Mouse (Mus musculus): ENCODE results near the gene Lrpprc.

DNA sequence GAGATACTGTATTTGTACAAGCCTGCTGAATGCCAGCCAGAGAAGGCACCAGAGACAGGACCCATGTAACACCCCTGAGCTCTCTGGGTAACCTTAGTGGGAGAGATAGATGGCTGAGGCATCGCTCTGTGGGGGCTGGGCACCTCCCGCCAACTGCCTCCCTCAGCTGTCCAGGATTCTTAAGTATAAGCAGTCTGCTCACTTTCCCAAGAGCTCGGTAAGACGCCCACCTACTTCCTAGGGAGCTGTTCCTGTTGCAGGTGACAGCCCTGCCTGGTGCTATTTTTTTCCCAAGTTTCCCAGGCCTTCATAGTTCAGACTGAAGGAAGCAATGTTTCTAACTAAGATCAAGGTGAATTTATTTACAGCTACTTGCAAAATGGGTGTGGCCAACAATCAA, 115.4 kb downstream of the Lrpprc start:
- TF ChIP-seq CTCF (IDR thresholded peaks at IDR 0.05; ENCODE audit: low read depth), result no peak
- TF ChIP-seq EP300 (IDR thresholded peaks at IDR 0.05; ENCODE audit: low read depth), result no peak
